Mouse (Mus musculus): ENCODE measurements around the gene Wbp2nl.

Wbp2nl gene

DNA sequence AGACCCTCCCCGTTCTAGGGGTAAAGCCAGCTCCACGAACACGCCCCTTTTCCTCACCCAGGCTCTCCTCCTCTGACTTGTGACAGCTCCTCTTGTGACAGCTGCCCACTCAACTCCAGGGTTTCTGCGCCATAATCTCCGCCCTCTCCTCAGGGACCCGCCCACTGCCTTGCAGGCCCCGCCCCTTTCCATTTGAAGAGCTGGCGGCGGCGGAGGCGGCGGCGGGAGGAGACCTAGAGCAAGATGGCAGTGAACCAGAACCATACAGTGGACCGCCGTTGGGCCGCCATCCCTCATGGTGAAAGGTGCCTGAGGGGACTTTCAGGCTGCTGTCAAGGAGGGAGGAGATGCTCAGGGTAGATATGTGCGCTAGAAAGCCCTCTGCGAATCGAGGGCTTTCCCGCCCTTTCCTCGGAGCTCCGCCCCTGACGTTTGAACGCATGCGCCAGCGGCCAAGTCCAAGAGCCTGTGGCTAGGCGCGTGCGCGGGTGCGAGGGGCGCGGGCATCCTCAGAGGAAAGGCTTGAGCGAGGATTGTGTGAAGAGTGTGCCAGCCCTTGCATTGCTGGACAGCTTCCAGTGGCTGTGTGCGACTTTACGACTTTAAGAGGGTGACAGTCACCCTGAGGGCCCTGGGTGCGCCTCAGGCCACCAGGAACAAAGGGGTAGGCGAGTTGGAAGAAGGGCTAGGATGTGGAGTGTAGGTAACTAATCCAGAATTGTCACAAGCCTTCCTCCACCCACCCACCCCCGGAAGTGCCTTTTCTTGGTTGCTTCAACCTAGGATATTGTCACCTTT, at the start of gene Wbp2nl:
TSS of gene Wbp2nl (plus strand) at position 191 of the 798 bp plus-strand sequence.
- DNase-seq: no peak

DNA sequence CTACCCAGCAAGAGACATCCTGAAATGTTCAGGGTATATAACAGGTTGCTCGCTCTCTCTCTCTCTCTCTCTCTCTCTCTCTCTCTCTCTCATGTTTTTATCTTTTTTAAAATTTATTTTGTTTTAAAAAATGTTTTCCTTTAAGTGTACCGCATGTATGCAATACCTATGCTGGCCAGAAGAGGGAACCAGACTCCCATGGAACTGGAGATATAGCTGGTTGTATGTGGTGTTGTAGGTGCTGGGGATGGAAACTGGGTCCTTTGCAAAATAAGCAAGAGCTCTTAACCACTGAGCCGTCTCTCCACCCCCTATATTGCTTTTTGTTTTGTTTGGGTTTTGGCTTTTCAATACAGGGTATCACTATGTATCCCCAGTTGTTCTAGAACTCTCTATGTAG, 47.2 kb upstream of the Wbp2nl start:
- DNase-seq: no peak

DNA sequence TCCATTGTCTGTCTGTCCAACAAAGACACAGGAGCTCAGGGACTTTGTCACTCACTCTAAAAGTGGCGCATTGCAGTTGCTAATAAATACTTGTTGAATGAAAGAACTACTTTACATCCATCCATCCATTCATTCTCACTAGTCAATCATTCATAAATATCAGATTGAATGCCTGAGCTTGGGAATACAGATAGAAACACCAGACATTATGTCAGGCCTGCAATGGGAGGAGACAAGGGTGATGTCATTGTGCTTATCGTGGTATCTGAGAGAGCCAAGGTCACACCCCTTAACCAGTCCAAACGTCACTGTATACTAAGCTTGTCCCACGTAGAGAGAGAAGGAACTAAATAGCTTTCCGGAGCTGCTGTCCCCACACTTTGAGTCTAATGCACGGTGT, 46.7 kb upstream of the Wbp2nl start, which contains the start of gene 1500009C09Rik:
TSS of gene 1500009C09Rik (plus strand) at position 301 of the 400 bp plus-strand sequence.
- no peak for DNase-seq

DNA sequence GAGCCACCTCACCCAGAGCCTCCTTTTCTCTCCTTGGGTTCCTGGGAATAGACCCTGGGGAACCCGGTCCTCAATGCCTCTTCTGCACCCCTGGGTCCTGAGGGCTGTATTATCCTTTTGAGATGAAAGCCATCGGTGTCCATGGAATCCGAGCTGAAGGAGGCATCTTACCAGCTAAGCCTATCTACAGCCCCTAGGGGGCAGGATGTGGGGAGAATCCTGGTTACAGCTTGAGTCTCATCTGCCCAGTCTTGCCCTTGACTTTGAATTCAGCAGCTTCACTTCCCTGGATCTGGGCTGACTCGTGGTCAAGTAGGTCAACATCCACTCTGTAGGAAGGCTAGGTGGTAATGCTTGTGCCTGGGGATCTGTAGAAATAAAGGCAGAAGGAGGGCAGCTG, 43.5 kb upstream of the Wbp2nl start:
- DNase-seq: peak; percentile 40

DNA sequence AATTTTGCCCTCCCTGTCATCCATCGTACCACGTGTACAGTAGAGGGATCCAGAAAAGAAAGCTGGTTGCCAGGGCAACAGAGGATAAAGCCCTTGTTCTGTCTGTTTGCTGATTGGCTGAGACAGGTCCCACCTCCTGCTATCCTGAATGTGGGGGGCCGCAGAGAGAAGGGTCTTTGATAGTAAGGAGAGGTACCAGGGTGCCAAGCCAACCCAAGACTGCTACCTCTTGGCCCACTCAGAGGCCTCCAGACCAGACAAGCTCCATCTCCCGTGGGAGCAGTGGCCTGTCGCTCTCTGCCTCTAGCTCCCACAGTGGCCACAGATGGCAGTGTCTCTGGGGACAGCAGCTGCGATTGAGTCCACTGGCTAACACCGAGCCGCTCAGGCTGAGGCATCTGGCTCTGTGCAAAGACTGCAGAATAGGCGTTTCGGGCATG, 42.8 kb upstream of the Wbp2nl start:
- peak; percentile 70 for DNase-seq

DNA sequence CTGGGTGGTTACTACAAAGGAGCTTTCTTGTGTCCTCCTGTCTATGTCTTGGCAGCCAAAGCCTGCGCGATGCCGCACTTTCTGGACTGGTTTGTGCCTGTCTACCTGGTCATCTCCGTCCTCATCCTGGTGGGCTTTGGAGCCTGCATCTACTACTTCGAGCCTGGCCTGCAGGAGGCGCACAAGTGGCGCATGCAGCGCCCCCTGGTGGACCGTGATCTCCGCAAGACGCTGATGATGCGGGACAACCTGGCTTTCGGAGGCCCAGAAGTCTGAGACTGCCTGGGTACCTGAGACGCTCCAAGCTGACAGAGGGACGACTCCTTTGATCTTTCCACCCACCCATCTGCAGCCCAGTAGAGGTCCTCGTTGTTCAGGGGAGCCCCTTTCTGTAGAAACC, 39.2 kb upstream of the Wbp2nl start:
- DNase-seq: peak; percentile 84

DNA sequence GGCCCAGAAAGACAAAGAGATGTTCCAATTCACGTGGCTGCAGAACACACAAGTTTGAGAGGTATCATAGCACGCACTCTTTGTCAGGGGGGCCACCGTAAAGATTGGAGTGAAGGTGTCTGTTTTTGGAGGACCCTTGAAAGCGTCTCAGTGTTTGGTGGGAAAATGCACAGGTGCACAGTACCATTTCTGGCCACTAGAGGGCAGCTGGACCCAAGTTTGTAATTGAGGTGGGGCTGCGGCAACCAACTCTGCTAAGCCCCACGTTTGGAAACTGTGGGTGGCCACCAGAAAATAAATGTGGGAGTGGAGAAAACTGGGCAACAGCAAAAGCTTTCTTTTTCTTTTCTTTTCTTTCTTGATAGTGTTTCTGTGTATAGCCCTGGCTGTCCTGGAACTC, 32.4 kb upstream of the Wbp2nl start:
- peak; percentile 71 for DNase-seq

DNA sequence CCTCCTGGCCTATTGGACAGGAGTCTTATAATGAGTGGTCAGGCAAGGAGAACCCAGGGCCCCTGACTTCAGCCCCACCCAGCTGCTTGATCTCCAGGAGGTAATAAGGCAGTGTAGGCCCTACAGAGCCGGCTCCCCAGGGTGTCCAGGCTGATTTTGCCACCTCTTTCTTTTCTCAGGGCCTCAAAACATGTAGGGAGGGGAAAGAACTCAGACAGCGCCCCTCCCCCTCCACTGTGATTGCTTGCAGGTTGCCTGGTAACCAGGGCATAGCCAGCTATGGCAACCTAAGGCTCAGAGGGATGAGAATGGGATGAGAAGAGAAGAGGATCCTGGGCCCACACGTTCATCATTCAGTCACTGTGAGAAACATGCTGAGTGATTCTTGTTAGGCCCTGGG, 30.6 kb upstream of the Wbp2nl start:
- peak; percentile 65 for DNase-seq

DNA sequence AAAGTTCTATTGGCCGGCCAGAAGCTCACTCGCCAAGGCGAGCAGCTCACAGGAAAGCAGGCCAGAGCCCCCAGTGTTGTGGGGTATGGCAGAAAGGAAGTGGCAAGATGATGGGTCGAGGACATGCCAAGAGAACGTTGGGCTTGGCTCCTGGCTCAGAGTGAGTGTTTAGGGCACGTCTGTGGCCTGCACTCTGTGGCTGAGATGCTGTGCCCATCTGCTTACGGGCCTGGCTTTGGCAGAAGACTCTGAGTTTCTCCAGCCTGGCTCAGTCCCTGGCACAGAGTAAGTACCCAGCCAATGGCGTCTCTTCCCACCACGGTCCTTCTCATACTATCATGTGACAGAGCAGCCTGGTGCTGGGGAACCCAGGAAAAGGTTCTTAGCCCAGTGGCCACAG, 30.0 kb upstream of the Wbp2nl start:
- DNase-seq: no peak

DNA sequence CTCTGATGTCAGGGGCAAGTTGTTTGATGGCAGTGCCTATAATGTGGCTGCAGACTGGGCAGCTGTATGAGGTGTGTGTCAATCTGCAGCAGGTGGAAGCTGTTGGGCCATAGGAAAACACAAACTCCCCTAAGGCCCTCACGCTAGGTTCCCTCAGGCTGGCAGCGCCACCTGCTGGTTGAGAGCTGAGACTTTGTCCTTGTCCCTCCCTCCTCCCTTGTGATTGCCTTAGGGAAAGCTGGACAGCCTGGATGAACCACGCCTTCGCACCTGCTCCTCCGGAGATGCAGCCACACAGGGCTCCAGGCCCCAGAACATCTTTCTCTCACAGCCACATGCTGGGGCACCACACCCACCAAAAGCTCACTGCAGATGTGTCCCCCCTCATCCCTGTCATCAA, 27.6 kb upstream of the Wbp2nl start:
- peak; percentile 92 for DNase-seq

DNA sequence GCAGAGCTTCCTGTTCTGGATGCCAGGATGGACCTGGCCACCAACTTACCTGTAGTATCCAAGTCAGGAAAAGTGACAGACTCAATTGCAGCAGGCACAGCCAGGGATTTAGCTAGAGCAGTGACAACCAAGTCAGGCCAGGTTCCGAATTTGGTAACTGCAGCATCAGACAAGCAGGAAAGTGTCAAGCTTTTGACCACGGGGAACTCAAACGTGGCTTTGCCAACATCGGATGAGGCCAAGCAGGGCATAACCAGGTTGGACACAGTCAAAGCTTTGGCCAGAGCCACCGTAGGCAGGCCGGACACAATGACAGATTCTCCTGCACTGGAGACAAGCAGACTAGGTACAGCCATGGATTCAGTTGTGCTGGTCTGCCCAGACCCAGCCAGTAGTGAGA, 26.5 kb upstream of the Wbp2nl start:
- DNase-seq: no peak

DNA sequence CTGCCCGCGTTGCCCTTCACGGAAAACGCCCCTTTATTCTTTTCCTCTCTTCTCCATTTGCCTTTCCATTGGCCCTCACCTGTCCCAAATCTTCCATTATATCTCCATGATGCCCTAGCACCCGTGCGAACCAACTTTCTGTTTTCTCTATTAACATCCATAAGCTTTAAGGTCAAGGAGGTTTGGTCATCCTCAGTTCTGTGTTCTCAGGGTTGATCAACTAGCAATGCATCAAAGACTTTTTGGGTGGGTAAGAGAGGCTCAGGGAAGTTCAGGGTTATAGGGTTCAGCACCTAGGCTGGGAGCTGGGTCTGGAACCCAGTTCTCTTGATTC, 24.2 kb upstream of the Wbp2nl start, which contains the start of gene Sept3:
TSS of gene Sept3 (plus strand) at position 301 of the 334 bp plus-strand sequence.
- DNase-seq: no peak

DNA sequence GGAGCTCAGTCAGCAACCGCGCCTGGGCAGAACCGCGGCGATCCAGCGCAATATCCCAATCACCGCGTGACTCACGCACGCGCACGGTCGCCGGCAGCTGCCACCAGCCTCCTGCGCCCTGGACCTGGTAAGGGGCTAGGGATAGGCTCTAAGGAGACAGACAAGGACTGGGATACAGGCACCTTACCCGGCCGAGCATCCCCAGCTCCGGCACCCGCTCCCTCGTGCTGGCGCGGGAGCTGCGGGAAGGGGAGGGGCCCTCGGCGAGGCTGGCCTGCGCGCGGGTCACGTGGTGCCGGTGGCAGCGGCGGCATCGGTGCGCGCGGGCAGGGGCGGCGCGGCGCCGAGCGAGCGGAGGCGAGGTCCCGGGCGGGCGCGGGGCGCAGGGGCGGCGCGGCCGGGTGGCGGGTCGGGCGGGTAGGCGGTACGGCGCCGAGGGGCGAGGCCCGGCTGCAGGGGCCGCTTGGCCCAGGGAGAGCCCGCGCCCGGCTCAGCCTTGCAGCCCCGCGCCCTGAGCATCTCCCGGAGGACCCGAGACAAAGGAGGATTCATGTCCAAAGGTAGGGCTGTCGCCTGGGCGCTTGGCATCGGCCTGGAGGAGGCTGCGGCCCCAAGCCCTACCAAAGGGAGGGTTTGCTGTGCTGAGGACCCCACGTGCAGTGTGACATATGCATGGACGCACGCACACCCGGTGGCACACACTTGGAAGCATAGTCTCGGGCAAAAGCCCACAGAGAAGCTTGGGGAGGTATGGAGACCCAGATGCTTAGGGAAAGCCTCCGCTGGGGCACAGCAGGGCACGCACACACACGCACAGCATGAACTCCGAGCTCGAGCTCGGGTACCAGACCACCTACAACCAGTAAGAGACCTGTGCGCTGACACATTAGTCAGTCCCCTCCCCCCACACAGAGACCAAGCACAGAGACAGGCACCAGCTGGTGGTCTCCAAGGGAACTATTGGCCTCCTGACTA, 23.5 kb upstream of the Wbp2nl start:
- peak; percentile 88 for DNase-seq

DNA sequence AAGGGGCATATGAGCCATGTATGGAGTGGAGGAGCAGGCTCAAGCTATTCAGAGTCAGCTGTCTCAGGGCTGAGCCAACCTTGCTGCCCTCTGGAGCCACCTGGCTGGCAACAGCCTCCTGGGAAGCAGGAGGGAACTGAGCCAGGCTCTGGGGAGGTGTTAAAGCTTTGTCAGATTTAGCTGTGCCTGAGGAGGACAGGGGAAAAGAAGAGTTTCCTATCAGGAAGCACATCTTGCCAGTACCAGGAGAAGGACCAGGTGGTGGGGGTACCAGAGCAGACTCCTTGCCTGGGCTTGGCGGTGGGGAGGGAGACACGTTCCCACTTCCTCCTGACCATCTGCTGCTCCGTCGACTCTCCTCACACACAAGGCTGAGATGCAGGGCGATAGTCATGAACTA, 21.2 kb upstream of the Wbp2nl start:
- DNase-seq: no peak

DNA sequence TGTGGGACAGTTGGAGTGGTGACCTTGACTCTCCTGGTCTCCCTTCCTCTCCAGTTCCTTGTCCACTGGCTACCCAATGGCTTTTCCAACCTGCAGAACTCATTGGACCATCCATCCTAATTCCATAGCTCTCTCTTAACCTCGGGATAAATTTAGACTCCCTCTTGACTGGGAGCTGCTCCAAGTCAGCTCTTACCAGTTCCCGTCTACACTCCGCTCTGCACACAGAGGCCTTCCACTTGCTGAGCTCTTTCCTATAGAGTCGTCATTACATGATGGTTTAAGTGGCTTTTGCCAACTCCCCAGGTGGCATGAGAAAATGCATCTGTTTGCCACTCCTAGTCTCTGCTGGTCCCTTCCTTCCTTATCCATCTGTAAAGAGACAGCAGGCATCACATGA, 18.1 kb upstream of the Wbp2nl start:
- DNase-seq: no peak

DNA sequence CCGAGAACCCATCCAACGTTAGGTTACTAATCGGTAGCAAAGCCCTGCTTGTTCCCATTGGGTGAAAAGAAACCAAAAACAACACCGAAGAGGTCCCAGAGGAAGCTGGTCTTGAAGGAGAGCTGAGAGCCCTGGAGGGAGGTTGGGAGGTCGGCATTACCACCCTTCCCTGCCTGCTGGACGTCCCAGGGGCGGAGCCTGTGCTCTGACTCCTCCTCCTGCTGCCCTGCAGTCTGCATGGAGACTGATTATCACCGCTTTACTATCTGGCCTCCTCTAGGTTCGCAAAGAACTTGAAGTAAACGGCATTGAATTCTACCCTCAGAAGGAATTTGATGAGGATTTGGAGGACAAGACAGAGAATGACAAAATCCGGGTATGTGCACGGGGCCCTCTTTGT, 12.6 kb upstream of the Wbp2nl start:
- DNase-seq: no peak

DNA sequence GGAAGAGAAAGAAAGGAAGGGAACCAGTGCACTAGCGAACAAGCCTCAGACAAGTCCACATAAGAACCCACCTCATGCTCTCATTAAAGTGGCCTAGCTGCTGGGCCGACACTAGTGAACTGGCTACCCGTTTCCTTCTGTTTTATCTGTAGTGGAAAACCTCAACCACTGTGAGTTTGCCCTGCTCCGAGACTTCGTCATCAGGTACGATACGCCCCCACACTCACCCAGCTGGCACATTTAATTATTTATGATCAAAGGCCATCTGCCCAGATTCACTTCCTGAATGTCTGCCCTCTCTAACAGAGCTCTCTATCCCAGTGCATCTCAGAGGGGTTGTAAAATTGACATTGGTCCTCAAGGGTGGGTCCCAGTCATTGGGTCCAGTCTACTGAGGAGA, 8.5 kb upstream of the Wbp2nl start:
- no peak for DNase-seq

DNA sequence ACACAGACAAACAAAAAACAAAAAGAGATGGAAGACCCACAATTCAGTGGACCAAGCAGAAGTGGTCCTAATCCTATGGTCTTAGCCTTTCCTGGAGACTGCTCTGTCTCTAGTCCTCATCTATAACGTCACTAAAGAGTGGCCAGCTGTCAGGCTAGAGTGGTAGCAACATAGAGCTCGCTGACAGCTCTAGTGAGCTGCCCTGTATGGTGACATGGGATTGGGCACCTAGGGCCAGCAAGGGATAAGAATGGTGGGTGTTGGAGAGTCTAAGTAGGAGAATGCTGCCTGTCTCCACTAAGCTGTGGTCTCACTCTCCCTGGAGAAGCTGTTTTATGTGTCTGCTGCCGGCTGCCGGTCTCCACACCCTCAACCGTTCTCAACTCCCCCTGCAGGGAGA, 5.9 kb upstream of the Wbp2nl start:
- DNase-seq: no peak

DNA sequence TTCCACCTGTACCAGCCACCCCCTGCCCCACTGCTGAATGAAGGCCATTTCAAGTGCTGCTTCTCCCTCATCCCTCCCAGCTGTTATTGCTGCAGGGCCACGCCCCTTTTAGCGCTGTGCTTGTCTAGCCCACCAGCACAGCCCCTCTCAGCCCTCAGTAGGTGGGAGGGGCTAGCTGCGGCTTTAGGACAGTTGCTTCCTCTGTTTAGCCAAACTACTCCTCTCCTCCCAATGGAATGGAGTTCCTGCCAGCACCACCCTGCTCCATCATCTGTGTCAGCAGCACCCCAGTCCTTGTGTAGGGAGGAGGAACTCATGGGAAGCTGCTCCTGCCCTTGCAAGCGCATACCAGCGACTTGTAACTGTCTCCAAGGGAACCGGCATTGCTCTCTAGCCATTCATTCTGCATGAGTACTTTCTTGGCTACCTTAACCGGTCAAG, 5.5 kb upstream of the Wbp2nl start:
- DNase-seq: peak; percentile 85

DNA sequence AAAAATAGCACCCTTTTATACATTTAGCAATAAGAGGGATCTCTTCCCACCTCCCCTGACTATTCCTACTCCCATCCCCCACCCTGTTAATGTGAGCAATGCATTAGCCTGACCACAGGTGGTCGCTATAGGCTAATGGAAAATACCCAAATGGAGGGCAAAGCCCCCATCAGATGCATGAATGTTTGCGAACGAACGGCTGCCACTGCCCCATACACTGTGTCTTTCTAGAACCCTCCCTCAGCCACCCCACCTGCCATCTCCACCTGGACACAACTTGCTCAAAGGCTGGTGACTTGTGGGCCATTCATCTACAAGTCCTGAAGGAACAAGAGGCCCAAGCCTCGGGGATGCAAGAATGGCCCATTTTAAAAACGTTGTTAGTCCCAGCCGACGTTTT, 4.7 kb upstream of the Wbp2nl start:
- DNase-seq: peak; percentile 71

DNA sequence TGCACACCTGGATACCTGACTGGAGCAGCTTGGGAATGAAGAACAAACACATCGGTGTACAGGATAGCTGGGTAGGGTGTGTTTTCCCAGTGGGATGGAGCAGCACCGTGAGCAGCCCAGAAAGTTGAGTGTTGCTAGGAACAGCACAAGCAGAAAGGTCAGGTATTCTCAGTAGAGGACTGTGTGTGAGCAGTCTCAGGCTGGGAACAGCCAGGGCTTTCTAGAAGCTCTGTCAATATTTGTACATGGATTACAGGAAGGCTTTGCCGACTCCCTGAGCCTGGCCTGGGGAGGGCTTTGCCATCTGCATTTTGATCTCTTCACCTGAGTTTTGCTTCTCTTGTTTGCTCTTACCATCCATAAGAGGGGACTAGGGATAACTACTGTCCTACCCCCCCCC, 8.4 kb downstream of the Wbp2nl start:
- DNase-seq: no peak

DNA sequence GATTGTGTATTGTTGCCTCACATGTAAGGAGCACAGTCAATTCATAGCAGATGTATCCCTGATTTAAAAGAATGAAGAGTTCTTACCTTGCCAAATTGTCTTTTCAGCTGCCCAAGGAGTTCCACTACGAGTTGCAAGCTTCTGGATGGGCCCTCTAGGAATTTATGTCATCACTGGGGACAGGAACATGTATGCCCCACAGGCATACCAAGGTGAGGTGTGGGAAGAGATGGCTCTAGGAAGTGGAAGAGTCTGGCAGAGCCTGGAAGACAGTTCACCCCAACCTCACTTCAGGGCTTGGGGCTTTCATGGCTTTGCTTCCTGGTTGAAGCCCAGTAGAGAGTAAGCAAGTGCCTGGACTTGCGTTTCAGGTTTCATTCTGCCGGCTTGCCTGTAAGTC, 9.7 kb downstream of the Wbp2nl start:
- no peak for DNase-seq

DNA sequence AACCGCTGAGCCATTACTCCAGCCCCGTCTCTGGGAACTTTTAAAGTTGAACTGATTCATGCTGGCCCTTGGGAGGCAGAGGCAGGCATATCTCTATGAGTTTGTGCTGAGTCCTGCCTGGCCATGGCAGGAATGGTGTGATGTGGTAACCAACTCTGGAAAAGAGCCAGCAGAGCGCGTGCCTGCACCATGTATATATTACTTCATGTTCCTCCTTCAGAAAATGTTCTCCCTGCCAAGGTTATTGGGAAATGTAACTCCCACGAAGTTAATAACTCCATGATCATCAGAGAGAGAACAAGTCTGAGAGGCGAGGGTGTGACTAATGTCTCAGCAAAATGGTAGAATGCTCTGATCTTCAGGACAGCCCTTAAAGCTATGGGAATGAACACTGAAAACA, 19.1 kb downstream of the Wbp2nl start:
- DNase-seq: no peak

DNA sequence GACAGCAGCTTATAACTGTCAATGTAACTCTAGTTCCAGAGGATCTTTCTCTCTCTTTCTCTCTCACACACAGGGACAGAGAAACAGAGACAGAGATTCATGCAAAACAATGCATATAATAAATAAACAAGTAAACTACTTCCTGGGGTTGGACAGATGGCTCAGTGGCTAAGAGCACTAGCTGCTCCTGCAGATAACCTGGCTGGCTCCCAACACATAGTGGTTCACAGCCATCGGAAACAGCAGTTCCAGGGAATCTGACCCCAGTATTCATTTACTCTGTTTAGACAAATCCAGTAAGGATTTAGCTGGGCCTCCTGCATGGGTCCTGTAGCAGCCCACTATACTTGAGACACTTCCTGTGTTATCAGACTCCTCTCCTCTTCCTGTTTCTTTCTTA, 20.9 kb downstream of the Wbp2nl start:
- DNase-seq: no peak

All from embryo, embryonic 11 days (tissue).